Mouse (Mus musculus) embryonic facial prominence, embryonic 10.5 days (tissue): ENCODE results near the gene Cln3. TPM values are rescaled to one million over a fixed set of nuclear protein-coding genes. Genes with fewer than 3 reads are reported as not detected.

Source experiments
- DNase-seq: peaks from one replicate; pipeline ENCODE4 v3.0.0-alpha.2; 2017; ENCODE audit warnings: low spot score
- H3K27ac ChIP-seq: fragments of 300-500 bp; sonication (generic); replicated peaks from 2 replicates; pipeline ENCODE4 v1.5.1; 2016; ENCODE audit warnings: mild to moderate bottlenecking
- H3K27me3 ChIP-seq: fragments of 300-500 bp; sonication (generic); replicated peaks from 2 replicates; pipeline ENCODE4 v1.6.1; 2016; ENCODE audit warnings: low read depth, mild to moderate bottlenecking; ENCODE audit not compliant: poor library complexity, severe bottlenecking
- H3K36me3 ChIP-seq: fragments of 300-500 bp; sonication (generic); replicated peaks from 2 replicates; pipeline ENCODE4 v1.6.1; 2016; ENCODE audit warnings: mild to moderate bottlenecking, moderate library complexity
- H3K4me1 ChIP-seq: fragments of 300-500 bp; sonication (generic); 2 replicates; pipeline ENCODE4 v1.6.1; 2016
- H3K4me3 ChIP-seq: fragments of 300-500 bp; sonication (generic); 2 replicates; pipeline ENCODE4 v1.5.1; 2016; ENCODE audit warnings: mild to moderate bottlenecking, moderate library complexity
- H3K9me3 ChIP-seq: fragments of 300-500 bp; sonication (generic); 2 replicates; pipeline ENCODE4 v1.6.1; 2016; ENCODE audit warnings: mild to moderate bottlenecking
- WGBS: fragments of 180-500 bp; shearing (Covaris S2); methylation state at CpG from one replicate; pipeline ENCODE4 v1.1.7; 2016; 5-methylcytosine and 5-hydroxymethylcytosine counted together
- microRNA-seq: library from miRNA; unstranded; fragments of <30 nt; microRNA quantifications from one replicate; pipeline ENCODE4, GENCODE M21; 2017
- polyA plus RNA-seq: library from polyadenylated mRNA; unstranded; fragments of >200 nt; fragmentation: Nextera tagmentation; extraction: Ambion mirVana; gene quantifications from 2 replicates; pipeline ENCODE4 v1.2.1, GENCODE M21; 2016

The Cln3 gene
- polyA plus RNA-seq, 1 experiment from 2014 or later: 22.9 TPM

GRCm38 (mm10) chr7:126537820-126538585 lies 47.6 kb downstream of the Cln3 start:
- no peak overlapping the region for H3K4me3 ChIP-seq
- H3K27ac ChIP-seq: no peak overlapping the region
- peaks cover 6% of the 10 kb centered on the region for H3K4me1 ChIP-seq
- peaks cover 30% of the 10 kb centered on the region for H3K27me3 ChIP-seq
- no peaks in the 10 kb centered on the region for H3K36me3 ChIP-seq
- H3K9me3 ChIP-seq: no peaks in the 10 kb centered on the region
- DNase-seq: no peak
- 81% methylated on average over 5 of the region's 5 CpGs for WGBS

GRCm38 (mm10) chr7:126536466-126536865 lies 49.2 kb downstream of the Cln3 start:
- Histone ChIP-seq H3K4me3 (peak overlapping the region; percentile 62), H3K4me1 (peaks cover 6% of the 10 kb centered on the region), H3K27ac (no peak overlapping the region), H3K27me3 (peaks cover 30% of the 10 kb centered on the region), H3K9me3 (no peaks in the 10 kb centered on the region), H3K36me3 (no peaks in the 10 kb centered on the region)
- peak; percentile 19 for DNase-seq
- 64% methylated on average over 9 of the region's 9 CpGs for WGBS

GRCm38 (mm10) chr7:126535766-126536165 lies 49.9 kb downstream of the Cln3 start:
- peak overlapping the region; percentile 62 for H3K4me3 ChIP-seq
- H3K4me1 ChIP-seq: peaks cover 6% of the 10 kb centered on the region
- H3K27ac ChIP-seq: peak overlapping the region; percentile 59; the same call in 1 of the 2 replicates
- peaks cover 30% of the 10 kb centered on the region for H3K27me3 ChIP-seq
- DNase-seq: peak; percentile 60
- no peaks in the 10 kb centered on the region for H3K36me3 ChIP-seq
- no peaks in the 10 kb centered on the region for H3K9me3 ChIP-seq
- 3% methylated on average over 28 of the region's 28 CpGs for WGBS

- H3K9me3 ChIP-seq: no peaks in the 10 kb centered on the region
- no peak for DNase-seq
- H3K27ac ChIP-seq: no peak overlapping the region
- H3K36me3 ChIP-seq: no peaks in the 10 kb centered on the region
- no peak overlapping the region for H3K4me3 ChIP-seq
- peaks cover 6% of the 10 kb centered on the region for H3K4me1 ChIP-seq
- WGBS: 73% methylated on average over 1 of the region's 1 CpGs
- H3K27me3 ChIP-seq: peaks cover 30% of the 10 kb centered on the region
Observed at GRCm38 (mm10) chr7:126533434-126533833, 52.2 kb downstream of the Cln3 start.

- H3K4me1 ChIP-seq: no peaks in the 10 kb centered on the region
- H3K27ac ChIP-seq: peak overlapping the region; percentile 90
- no peaks in the 10 kb centered on the region for H3K36me3 ChIP-seq
- no peaks in the 10 kb centered on the region for H3K27me3 ChIP-seq
- H3K9me3 ChIP-seq: no peaks in the 10 kb centered on the region
- 23% methylated on average over 1 of the region's 1 CpGs for WGBS
- H3K4me3 ChIP-seq: no peak overlapping the region
- DNase-seq: peak; percentile 46
Observed at GRCm38 (mm10) chr7:126528166-126528577, 57.4 kb downstream of the Cln3 start.

GRCm38 (mm10) chr7:126523316-126523715 lies 62.3 kb downstream of the Cln3 start:
- DNase-seq: no peak
- no peaks in the 10 kb centered on the region for H3K4me1 ChIP-seq
- H3K9me3 ChIP-seq: no peaks in the 10 kb centered on the region
- no peak overlapping the region for H3K4me3 ChIP-seq
- H3K36me3 ChIP-seq: no peaks in the 10 kb centered on the region
- 80% methylated on average over 3 of the region's 3 CpGs for WGBS
- H3K27me3 ChIP-seq: no peaks in the 10 kb centered on the region
- H3K27ac ChIP-seq: no peak overlapping the region

Small RNA genes lying within 50 kb of the gene (microRNA-seq; reads per million reads assigned to microRNA genes)
- not detected for gene Mir7059

Other genes starting within 250 kb of the Cln3 start
- 2.9 and 3.3 TPM in 2 replicates for gene Lat, start 216.2 kb downstream of the Cln3 start, polyA plus RNA-seq
- 63.6 and 66.9 TPM in 2 replicates for gene Spns1, start 208.4 kb downstream of the Cln3 start, polyA plus RNA-seq
- 2.5 and 2.9 TPM in 2 replicates for gene Nfatc2ip, start 189.1 kb downstream of the Cln3 start, polyA plus RNA-seq
- gene Cd19, start 170.9 kb downstream of the Cln3 start, polyA plus RNA-seq: not detected in 2 replicates
- gene Rabep2, start 157.1 kb downstream of the Cln3 start, polyA plus RNA-seq: 33.7 and 34.6 TPM in 2 replicates
- 1.8 and 2.5 TPM in 2 replicates for gene Atp2a1, start 122.7 kb downstream of the Cln3 start, polyA plus RNA-seq
- 53.3 and 54.0 TPM in 2 replicates for gene Sh2b1, start 110.4 kb downstream of the Cln3 start, polyA plus RNA-seq
- gene Tufm, start 98.5 kb downstream of the Cln3 start, polyA plus RNA-seq: 169 and 185 TPM in 2 replicates
- 50.4 and 54.1 TPM in 2 replicates for gene Atxn2l, start 82.4 kb downstream of the Cln3 start, polyA plus RNA-seq
- gene Eif3c, start 19.4 kb downstream of the Cln3 start, polyA plus RNA-seq: 223 and 224 TPM in 2 replicates
- 0.29 and 0.41 TPM in 2 replicates for gene Apobr, start 875 bp downstream of the Cln3 start, polyA plus RNA-seq
- not detected in 2 replicates for gene Il27, start 9.1 kb upstream of the Cln3 start, polyA plus RNA-seq
- gene Nupr1, start 45.0 kb upstream of the Cln3 start, polyA plus RNA-seq: 0.92 and 1.2 TPM in 2 replicates
- 64.6 and 65.6 TPM in 2 replicates for gene Sgf29, start 63.5 kb upstream of the Cln3 start, polyA plus RNA-seq
- gene Sult1a1, start 90.6 kb upstream of the Cln3 start, polyA plus RNA-seq: 0.32 and 0.40 TPM in 2 replicates
- gene Bola2, start 109.6 kb upstream of the Cln3 start, polyA plus RNA-seq: 186 and 206 TPM in 2 replicates
- 14.4 and 15.1 TPM in 2 replicates for gene Slx1b, start 110.0 kb upstream of the Cln3 start, polyA plus RNA-seq
- gene Coro1a, start 122.0 kb upstream of the Cln3 start, polyA plus RNA-seq: 35.7 and 38.5 TPM in 2 replicates
- gene Mapk3, start 173.8 kb upstream of the Cln3 start, polyA plus RNA-seq: 51.9 and 57.2 TPM in 2 replicates
- 0.96 and 1.8 TPM in 2 replicates for gene Gdpd3, start 180.5 kb upstream of the Cln3 start, polyA plus RNA-seq
- 51.1 and 64.4 TPM in 2 replicates for gene Ypel3, start 191.1 kb upstream of the Cln3 start, polyA plus RNA-seq
- 0.36 and 0.60 TPM in 2 replicates for gene Tbx6, start 195.7 kb upstream of the Cln3 start, polyA plus RNA-seq
- gene Ppp4c, start 206.7 kb upstream of the Cln3 start, polyA plus RNA-seq: 390 and 408 TPM in 2 replicates
- gene Fam57b, start 211.9 kb upstream of the Cln3 start, polyA plus RNA-seq: 0.80 and 1.2 TPM in 2 replicates
- gene 4930451I11Rik, start 245.8 kb upstream of the Cln3 start, polyA plus RNA-seq: not detected in 2 replicates